Mouse (Mus musculus): ENCODE measurements at regions not wholly inside any gene's neighbourhood (a gene's known extent, or its start where the extent isn't known, plus 50 kb on each side); places are given as distances from the start of the nearest gene placed in this dataset.

DNA sequence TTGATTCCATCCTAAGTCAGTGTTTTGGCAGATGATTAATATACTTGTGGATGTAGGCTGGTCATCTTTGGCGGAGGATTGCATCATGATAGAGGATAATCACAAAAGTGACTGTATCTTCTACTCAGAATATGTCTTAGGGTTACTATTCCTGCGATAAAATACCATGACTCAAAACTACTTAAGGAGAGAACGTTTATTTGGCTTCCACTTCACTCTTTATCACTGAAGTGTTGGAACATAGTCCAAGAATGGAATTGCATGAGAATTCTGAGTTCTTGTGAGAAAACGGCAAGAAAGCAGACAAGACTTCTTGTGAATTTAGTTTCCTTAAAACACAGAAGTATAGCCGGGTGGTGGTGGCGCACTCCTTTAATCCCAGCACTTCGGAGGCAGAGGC, 124.6 kb upstream of the Itga4 start:
- Histone ChIP-seq H3K4me1 (ENCODE audit: control insufficient read depth, insufficient read depth, low read length) (peaks cover 17% of the 10 kb centered on the region), H3K4me3 (ENCODE audit: insufficient read depth, low read length) (no peak overlapping the region), H3K27ac (ENCODE audit: insufficient read depth, low read depth, low read length) (no peak overlapping the region)
- no peak for TF ChIP-seq POLR2A (IDR thresholded peaks at IDR 0.05; ENCODE audit: borderline replicate concordance, low read depth, low read length)
- no peak for TF ChIP-seq CTCF (IDR thresholded peaks at IDR 0.05; ENCODE audit: low read depth, low read length)

DNA sequence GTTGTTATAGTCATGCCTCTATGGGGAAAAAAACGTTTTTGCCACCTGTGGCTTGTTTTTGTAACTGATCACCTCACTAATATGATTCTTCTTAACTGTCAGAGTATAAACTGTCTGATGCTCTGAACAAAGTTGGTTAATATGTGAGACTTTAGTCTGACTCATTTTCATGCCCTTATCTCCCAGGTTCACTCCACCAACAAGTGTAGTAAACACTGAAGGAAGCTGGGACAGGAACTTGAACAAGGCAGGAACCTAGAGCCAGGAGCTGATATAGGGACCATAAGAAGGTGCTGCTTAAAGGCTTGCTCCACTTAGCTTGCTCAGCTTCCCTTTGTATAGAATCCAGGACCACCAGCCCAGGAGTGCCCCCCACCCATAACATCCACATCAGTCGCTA, 124.0 kb upstream of the Itga4 start:
- no peak overlapping the region for H3K4me3 ChIP-seq (ENCODE audit: insufficient read depth, low read length)
- peak overlapping the region; percentile 85 for H3K27ac ChIP-seq (ENCODE audit: insufficient read depth, low read depth, low read length)
- no peak for TF ChIP-seq CTCF (IDR thresholded peaks at IDR 0.05; ENCODE audit: low read depth, low read length)
- no peak for TF ChIP-seq POLR2A (IDR thresholded peaks at IDR 0.05; ENCODE audit: borderline replicate concordance, low read depth, low read length)
- peaks cover 17% of the 10 kb centered on the region for H3K4me1 ChIP-seq (ENCODE audit: control insufficient read depth, insufficient read depth, low read length)

DNA sequence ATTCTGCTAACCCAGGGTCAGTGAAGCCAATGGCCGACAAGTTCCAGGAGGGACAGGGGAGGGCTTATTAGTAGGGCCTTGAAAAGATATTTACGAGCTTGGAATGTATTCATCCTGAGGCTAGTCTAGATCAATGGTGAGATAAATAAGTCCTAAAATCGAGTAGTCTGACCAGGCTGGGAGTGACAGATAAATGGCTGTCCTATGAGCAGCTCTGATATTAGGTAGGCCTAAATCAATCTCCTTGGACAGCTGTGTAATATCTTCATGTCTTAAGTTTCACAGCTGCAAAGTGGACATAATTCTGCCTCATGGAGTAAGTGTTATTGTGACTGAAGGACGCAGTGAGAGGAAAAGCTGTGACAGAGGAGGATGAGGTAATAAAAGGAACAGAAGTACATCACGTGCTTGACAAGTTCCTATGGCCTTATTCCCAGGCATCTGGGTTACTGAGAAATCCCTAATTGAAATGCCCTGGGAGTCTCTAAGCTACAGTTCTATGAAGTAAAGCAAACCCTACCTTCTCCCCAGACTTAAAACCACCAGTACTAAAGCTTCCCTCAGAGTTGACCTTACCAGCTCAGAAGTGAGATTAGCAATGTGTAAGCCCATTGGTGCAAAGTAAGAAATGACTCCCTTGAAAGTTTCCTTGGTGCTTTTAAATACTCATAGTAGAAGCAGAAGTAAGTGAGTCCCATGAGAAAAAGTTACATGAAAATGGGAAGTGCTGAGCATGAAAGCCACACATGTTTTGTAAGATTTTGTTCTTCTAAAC, 123.3 kb upstream of the Itga4 start:
- TF ChIP-seq CTCF (IDR thresholded peaks at IDR 0.05; ENCODE audit: low read depth, low read length), result no peak
- TF ChIP-seq POLR2A (IDR thresholded peaks at IDR 0.05; ENCODE audit: borderline replicate concordance, low read depth, low read length), result no peak
- Histone ChIP-seq H3K27ac (ENCODE audit: insufficient read depth, low read depth, low read length) (peak overlapping the region; percentile 85), H3K4me3 (ENCODE audit: insufficient read depth, low read length) (no peak overlapping the region), H3K4me1 (ENCODE audit: control insufficient read depth, insufficient read depth, low read length) (peaks cover 17% of the 10 kb centered on the region)

DNA sequence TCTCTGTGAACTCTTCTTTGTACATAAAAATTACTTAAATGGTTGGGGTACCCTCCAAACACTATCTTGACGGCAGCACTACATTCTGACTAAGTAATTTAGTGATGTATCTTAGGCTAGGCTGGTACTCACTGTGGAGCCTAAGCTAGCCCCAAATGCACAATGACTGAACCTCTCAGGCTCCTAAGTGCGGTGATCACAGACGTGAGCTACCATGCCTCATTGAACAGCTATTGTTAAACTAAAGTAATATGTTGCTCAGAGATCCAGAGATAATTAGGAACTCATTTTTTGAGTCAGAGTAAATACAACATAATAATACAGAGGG, 122.7 kb upstream of the Itga4 start:
- no peak for TF ChIP-seq POLR2A (IDR thresholded peaks at IDR 0.05; ENCODE audit: borderline replicate concordance, low read depth, low read length)
- TF ChIP-seq CTCF (IDR thresholded peaks at IDR 0.05; ENCODE audit: low read depth, low read length), result no peak
- peak overlapping the region; percentile 85 for H3K27ac ChIP-seq (ENCODE audit: insufficient read depth, low read depth, low read length)
- no peak overlapping the region for H3K4me3 ChIP-seq (ENCODE audit: insufficient read depth, low read length)
- peaks cover 18% of the 10 kb centered on the region for H3K4me1 ChIP-seq (ENCODE audit: control insufficient read depth, insufficient read depth, low read length)

DNA sequence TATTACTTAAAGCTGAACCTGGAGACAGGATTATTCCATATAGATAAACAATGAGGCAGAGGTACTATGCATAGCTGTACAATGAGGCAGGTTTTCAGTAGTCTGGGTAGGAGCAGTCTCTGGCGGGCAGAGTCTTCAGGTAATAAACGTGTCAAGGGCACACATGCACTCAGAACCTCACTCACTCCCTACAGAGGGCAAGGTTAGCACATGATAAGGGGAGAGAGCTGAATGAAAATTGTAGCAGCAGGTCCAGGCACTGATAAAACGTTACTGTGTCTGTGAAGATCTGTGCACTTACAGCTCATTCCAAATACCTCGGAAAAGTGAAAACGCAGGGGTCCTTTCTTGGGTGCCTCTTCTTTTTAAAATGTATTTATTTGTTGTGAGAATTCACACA, 120.9 kb upstream of the Itga4 start:
- Histone ChIP-seq H3K4me3 (ENCODE audit: insufficient read depth, low read length) (no peak overlapping the region), H3K4me1 (ENCODE audit: control insufficient read depth, insufficient read depth, low read length) (peaks cover 22% of the 10 kb centered on the region), H3K27ac (ENCODE audit: insufficient read depth, low read depth, low read length) (no peak overlapping the region)
- no peak for TF ChIP-seq POLR2A (IDR thresholded peaks at IDR 0.05; ENCODE audit: borderline replicate concordance, low read depth, low read length)
- no peak for TF ChIP-seq CTCF (IDR thresholded peaks at IDR 0.05; ENCODE audit: low read depth, low read length)

DNA sequence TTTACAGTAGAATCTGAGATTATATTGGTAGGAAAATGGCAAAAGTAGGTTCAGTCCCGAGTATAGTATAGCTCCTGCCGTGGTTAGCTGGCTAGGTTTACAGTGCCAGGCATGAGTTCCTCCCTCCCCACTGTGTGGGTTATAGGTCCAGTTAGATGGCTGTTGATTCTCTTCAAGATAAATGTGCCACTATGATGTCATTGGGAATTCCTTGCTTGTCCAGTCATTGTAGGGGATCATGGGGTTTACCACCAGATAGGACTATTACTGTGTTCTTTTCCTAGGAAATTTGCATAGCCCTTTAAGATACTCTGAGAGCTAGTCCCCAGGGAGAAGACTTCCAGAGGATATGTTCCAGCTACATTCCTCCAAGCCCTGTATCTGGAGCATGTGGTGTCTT, 119.2 kb upstream of the Itga4 start:
- Histone ChIP-seq H3K27ac (ENCODE audit: insufficient read depth, low read depth, low read length) (no peak overlapping the region), H3K4me1 (ENCODE audit: control insufficient read depth, insufficient read depth, low read length) (peaks cover 20% of the 10 kb centered on the region), H3K4me3 (ENCODE audit: insufficient read depth, low read length) (no peak overlapping the region)
- TF ChIP-seq POLR2A (IDR thresholded peaks at IDR 0.05; ENCODE audit: borderline replicate concordance, low read depth, low read length), result no peak
- TF ChIP-seq CTCF (IDR thresholded peaks at IDR 0.05; ENCODE audit: low read depth, low read length), result no peak

DNA sequence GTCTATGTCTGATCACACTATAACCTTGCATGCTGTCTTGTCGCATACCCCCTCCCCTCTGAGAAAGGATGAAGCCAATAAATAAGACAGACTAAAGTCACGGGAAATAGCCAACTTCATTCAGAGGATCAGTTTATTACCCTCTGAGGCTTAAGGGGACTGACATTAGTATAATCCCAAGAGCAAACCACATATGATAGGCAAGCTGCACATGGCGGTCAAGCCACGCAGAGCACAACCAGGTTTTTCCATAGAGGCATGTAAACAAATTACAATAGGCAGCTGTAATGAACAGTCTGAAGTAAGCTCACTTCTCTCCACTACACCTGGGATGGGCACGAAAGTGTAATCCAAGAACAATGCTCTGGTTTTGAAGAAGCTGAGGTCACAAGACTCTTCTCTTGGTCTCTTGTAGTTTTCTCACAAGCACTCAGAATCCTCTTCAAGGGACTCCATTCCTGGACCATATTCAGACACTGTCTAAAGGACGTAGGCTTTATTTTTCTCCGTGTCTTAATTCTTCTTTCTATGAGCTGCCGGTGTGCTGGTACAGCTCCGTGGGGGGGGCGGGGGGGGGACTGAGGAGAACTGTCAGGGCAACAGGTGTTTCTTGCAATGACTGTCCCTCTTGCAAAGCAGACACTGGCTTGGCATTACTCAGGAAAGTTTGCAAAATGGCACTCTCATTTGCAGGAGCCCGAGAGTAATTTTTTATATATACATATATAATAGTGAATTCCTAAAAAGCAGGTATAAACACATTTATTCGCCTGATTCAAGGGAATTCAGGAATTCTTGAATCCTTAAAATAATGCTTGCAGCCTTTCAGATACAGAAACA, 118.4 kb upstream of the Itga4 start:
- no peak overlapping the region for H3K4me3 ChIP-seq (ENCODE audit: insufficient read depth, low read length)
- no peak overlapping the region for H3K27ac ChIP-seq (ENCODE audit: insufficient read depth, low read depth, low read length)
- peaks cover 12% of the 10 kb centered on the region for H3K4me1 ChIP-seq (ENCODE audit: control insufficient read depth, insufficient read depth, low read length)
- no peak for TF ChIP-seq CTCF (IDR thresholded peaks at IDR 0.05; ENCODE audit: low read depth, low read length)

DNA sequence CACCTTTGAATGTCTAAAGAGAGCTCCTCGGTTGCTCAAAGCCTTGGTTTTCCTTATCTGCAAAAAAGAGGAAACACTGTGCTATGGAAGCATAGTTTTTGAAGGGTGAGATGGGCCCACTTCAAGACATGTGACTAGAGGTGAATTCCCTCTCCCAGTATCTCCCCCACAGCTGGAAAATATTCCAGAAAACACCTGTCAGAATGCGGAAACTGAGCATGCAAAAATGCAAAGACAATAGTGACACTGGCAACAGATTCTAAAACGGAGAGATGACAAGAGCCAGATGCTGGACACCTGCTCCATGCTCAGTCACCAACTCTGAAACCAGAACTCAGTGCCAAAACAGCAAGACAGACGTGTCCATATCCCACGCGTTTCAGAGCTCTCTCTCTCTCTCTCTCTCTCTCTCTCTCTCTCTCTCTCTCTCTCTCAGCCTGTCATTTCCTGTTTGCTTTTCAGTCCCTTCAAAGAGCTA, 117.5 kb upstream of the Itga4 start:
- no peak overlapping the region for H3K27ac ChIP-seq (ENCODE audit: insufficient read depth, low read depth, low read length)
- no peak for TF ChIP-seq CTCF (IDR thresholded peaks at IDR 0.05; ENCODE audit: low read depth, low read length)
- no peak for TF ChIP-seq POLR2A (IDR thresholded peaks at IDR 0.05; ENCODE audit: borderline replicate concordance, low read depth, low read length)
- H3K4me3 ChIP-seq (ENCODE audit: insufficient read depth, low read length), result no peak overlapping the region
- peaks cover 8% of the 10 kb centered on the region for H3K4me1 ChIP-seq (ENCODE audit: control insufficient read depth, insufficient read depth, low read length)

DNA sequence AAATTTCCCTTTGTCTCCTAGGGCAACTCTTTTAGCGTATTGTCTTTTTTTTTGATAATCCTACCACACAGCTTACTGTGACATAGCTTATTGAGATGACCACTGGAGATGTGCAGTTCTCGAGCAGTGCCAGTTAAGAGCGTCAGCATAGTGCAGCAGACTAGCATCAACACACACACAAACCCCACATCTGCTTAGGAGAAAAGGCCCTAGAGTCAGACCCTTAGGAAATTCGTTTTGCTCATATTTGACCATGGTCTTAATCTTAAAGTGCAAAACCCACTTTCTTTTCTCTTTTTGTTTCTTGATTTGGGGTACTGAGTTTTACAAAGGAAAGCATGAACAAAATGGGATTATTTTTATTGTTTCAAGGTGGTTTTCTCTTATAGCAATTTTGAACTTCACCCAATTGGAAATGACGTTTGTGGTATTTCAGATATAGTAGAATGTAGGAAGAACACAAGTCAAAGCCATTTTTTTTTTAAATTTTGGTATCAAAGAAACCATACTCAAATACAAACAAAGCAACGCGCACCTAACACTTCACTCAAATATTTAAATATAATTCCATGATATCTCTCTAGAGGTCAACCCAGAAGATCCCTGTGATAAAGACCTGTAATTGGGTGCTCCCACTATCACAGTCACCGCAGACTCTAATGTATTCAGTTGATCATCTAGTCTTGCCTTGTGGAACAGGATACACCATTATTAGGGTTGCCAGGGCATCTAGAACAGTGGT, 116.7 kb upstream of the Itga4 start:
- Histone ChIP-seq H3K4me1 (ENCODE audit: control insufficient read depth, insufficient read depth, low read length) (peaks cover 5% of the 10 kb centered on the region; the same call in 1 of the 2 replicates), H3K27ac (ENCODE audit: insufficient read depth, low read depth, low read length) (no peak overlapping the region), H3K4me3 (ENCODE audit: insufficient read depth, low read length) (no peak overlapping the region)
- no peak for TF ChIP-seq POLR2A (IDR thresholded peaks at IDR 0.05; ENCODE audit: borderline replicate concordance, low read depth, low read length)
- no peak for TF ChIP-seq CTCF (IDR thresholded peaks at IDR 0.05; ENCODE audit: low read depth, low read length)
